Mouse (Mus musculus): ENCODE results near the gene Slit2.

- TF ChIP-seq POLR2A (IDR thresholded peaks at IDR 0.05; ENCODE audit: insufficient read depth, low read depth, low read length) = no peak
- peak; percentile 41 for TF ChIP-seq CTCF (IDR thresholded peaks at IDR 0.05)
- no peak for TF ChIP-seq EP300 (IDR thresholded peaks at IDR 0.05; ENCODE audit: insufficient read depth, low read depth, low read length)
These were observed 130.5 kb downstream of the Slit2 start for GRCm38 (mm10) chr5:48113400-48113799.

Measured in heart, adult 2 months (tissue).